Mouse (Mus musculus): Measurements from ENCODE around the gene Gpr161.

DNA sequence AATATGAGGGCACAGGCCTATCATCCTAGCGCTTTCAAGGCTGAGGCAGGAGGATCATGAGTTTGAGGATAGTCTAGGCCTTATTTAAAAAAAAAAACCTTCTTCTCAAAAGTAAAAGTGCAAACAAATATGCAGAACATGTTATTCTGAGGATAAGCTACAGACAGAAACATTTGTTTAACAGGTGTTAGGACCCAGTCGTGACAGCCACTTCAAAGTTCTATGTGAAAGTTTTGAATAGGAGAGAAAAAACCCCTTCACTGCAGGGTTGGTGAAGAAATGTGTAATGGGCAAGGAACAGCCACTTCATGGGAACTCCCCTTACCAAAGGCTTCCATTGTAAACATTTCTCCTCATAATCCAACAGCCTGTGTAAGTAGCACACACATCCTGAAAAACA lies 45.0 kb upstream of the Gpr161 start:
- TF ChIP-seq CTCF (IDR thresholded peaks at IDR 0.05; ENCODE audit: low read depth) = no peak
- no peak for TF ChIP-seq EP300 (IDR thresholded peaks at IDR 0.05; ENCODE audit: low read depth)
